Mouse (Mus musculus) myocyte (in vitro differentiated cells): Measurements from ENCODE around the gene Tex44. TPM values are rescaled to one million over a fixed set of nuclear protein-coding genes. Genes with fewer than 3 reads are reported as not detected.

Experiments
- H3K27me3 ChIP-seq: one replicate; pipeline ENCODE4 v1.6.1; 2011; ENCODE audit not compliant: control insufficient read depth, insufficient read depth, insufficient read length
- H3K36me3 ChIP-seq: one replicate; pipeline ENCODE4 v1.6.1; 2011; ENCODE audit not compliant: control insufficient read depth, insufficient read depth
- H3K4me2 ChIP-seq: one replicate; pipeline ENCODE4 v1.6.1; 2011; ENCODE audit warnings: low read depth, control low read depth
- H3K4me3 ChIP-seq: one replicate; pipeline ENCODE4 v1.5.1; 2011; ENCODE audit warnings: mild to moderate bottlenecking, control low read depth, moderate library complexity
- H3K79me2 ChIP-seq: one replicate; pipeline ENCODE4 v1.6.1; 2011; ENCODE audit not compliant: control insufficient read depth, insufficient read depth
- H3ac ChIP-seq: one replicate; pipeline ENCODE4 v1.6.1; 2011; ENCODE audit not compliant: control insufficient read depth, insufficient read length
- CEBPB ChIP-seq: IDR thresholded peaks from 2 replicates; pipeline ENCODE4 v1.6.1; 2011; ENCODE audit warnings: mild to moderate bottlenecking, moderate library complexity; ENCODE audit not compliant: poor library complexity, insufficient read depth, severe bottlenecking
- E2F4 ChIP-seq: IDR thresholded peaks from one replicate; pipeline ENCODE4 v1.6.1; 2011; ENCODE audit warnings: mild to moderate bottlenecking, control low read depth, moderate library complexity; ENCODE audit not compliant: insufficient read depth
- MAX ChIP-seq: IDR thresholded peaks from one replicate; pipeline ENCODE4 v1.6.1; 2011; ENCODE audit warnings: low read depth, mild to moderate bottlenecking, control low read depth
- MYOD1 ChIP-seq, 3 experiments: IDR thresholded peaks; one replicate each; pipeline ENCODE4 v1.6.1; 2011; ENCODE audit warnings: control low read depth in 2 of 3, low read depth in 2 of 3, mild to moderate bottlenecking in 2 of 3, moderate library complexity in 1 of 3; ENCODE audit not compliant: insufficient read length in 2 of 3, control insufficient read depth in 1 of 3
- MYOG ChIP-seq, 3 experiments: IDR thresholded peaks; one replicate each; pipeline ENCODE4 v1.6.1; 2011; ENCODE audit warnings: control low read depth in 2 of 3, low read depth in 2 of 3, mild to moderate bottlenecking in 2 of 3; ENCODE audit not compliant: insufficient read length in 2 of 3, control insufficient read depth in 1 of 3, insufficient read depth in 1 of 3
- POLR2A ChIP-seq: IDR thresholded peaks from one replicate; pipeline ENCODE4 v1.6.1; 2011; ENCODE audit warnings: low read depth, mild to moderate bottlenecking, control low read depth, moderate library complexity; ENCODE audit not compliant: insufficient read length
- POLR2AphosphoS2 ChIP-seq: IDR thresholded peaks from one replicate; pipeline ENCODE4 v1.6.1; 2011; ENCODE audit warnings: low read depth, control low read depth; ENCODE audit not compliant: insufficient read length
- REST ChIP-seq: IDR thresholded peaks from one replicate; pipeline ENCODE4 v1.6.1; 2011; ENCODE audit warnings: mild to moderate bottlenecking, control low read depth, moderate library complexity; ENCODE audit not compliant: insufficient read depth, insufficient read length
- SRF ChIP-seq: IDR thresholded peaks from one replicate; pipeline ENCODE4 v1.6.1; 2011; ENCODE audit warnings: low read depth; ENCODE audit not compliant: control insufficient read depth, insufficient read length
- TCF12 ChIP-seq: IDR thresholded peaks from one replicate; pipeline ENCODE4 v1.6.1; 2011; ENCODE audit warnings: mild to moderate bottlenecking, control low read depth; ENCODE audit not compliant: poor library complexity, insufficient read depth, severe bottlenecking
- TCF3 ChIP-seq: IDR thresholded peaks from one replicate; pipeline ENCODE4 v1.6.1; 2011; ENCODE audit warnings: low read depth, control low read depth; ENCODE audit not compliant: insufficient read length
- USF1 ChIP-seq: IDR thresholded peaks from one replicate; pipeline ENCODE4 v1.6.1; 2011; ENCODE audit warnings: low read depth, mild to moderate bottlenecking, control low read depth, moderate library complexity
- polyA plus RNA-seq: library from polyadenylated mRNA; unstranded; fragments of >200 nt; fragmentation: generic; extraction: Trizol; gene quantifications from one replicate; pipeline ENCODE4 v1.2.1, GENCODE M21; 2012; ENCODE audit warnings: missing spikeins

Tex44 gene
- polyA plus RNA-seq, 1 experiment, result not detected

DNA sequence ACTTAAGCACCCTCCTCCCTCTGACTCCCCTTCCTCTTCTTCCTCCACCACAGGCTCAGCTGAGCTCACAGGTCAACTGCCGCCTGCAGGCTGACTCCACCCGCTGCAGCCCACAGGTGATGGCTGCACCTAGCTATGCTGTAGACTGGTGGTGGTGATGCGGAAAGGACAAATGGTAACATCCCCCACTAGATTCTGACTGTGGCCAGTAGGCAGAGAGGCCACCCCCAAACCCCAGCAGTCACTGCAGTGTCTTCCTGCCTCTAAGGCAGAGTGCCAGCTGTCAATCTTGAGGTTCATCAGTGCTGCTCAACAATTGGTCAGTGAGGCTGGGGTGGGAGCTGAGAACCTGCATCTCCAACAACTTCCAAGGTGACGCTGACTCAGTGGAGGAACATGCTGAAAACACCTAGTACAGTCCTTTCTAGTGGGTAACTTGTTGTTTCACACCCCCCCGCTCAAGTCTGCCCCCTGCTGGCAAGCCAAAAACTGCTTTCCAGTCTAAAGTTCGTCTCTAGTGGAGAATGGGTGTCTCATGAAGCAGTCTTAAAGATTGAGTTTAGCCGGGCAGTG, 10.4 kb upstream of the Tex44 start:
- H3K36me3 ChIP-seq, result no peaks in the 10 kb centered on the region
- no peak overlapping the region for H3ac ChIP-seq
- no peaks in the 10 kb centered on the region for H3K27me3 ChIP-seq
- H3K4me3 ChIP-seq, result no peak overlapping the region
- H3K4me2 ChIP-seq, result no peak overlapping the region
- no peaks in the 10 kb centered on the region for H3K79me2 ChIP-seq
- TF ChIP-seq POLR2A, result no peak

DNA sequence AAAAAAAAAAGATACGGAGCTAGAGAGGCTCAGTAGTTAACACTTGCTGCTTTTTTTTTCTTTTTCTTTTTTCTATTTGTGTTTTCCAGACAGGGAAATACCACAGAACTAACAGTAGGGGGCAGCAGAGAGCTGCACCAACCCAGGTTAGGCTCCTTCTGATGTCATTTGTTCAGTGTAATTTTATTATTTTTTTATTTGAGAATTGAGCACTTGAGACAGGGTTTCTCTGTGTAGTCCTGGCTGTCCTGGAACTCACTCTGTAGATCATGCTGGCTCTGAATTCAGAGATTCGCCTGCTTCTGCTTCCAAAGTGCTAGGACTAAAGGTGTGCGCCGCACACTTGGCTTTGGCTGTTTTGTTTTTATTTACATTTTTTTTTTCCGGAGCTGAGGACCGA, 9.8 kb upstream of the Tex44 start:
- H3K36me3 ChIP-seq, result no peaks in the 10 kb centered on the region
- H3ac ChIP-seq, result no peak overlapping the region
- H3K4me2 ChIP-seq, result no peak overlapping the region
- no peak overlapping the region for H3K4me3 ChIP-seq
- TF ChIP-seq POLR2AphosphoS2, result no peak
- TF ChIP-seq SRF, result no peak
- TF ChIP-seq REST, result no peak
- no peak for TF ChIP-seq E2F4
- TF ChIP-seq TCF3, result no peak
- no peak for TF ChIP-seq TCF12
- TF ChIP-seq MYOG (IDR thresholded peaks at IDR 0.05; ENCODE audit: control insufficient read depth in 1 of 3, insufficient read depth in 1 of 3, insufficient read length in 2 of 3, low read depth in 2 of 3), result no peak
- no peak for TF ChIP-seq MYOD1 (IDR thresholded peaks at IDR 0.05; ENCODE audit: control insufficient read depth in 1 of 3, insufficient read length in 2 of 3, low read depth in 2 of 3)
- no peak for TF ChIP-seq USF1
- no peak for TF ChIP-seq MAX
- no peaks in the 10 kb centered on the region for H3K27me3 ChIP-seq
- no peaks in the 10 kb centered on the region for H3K79me2 ChIP-seq

DNA sequence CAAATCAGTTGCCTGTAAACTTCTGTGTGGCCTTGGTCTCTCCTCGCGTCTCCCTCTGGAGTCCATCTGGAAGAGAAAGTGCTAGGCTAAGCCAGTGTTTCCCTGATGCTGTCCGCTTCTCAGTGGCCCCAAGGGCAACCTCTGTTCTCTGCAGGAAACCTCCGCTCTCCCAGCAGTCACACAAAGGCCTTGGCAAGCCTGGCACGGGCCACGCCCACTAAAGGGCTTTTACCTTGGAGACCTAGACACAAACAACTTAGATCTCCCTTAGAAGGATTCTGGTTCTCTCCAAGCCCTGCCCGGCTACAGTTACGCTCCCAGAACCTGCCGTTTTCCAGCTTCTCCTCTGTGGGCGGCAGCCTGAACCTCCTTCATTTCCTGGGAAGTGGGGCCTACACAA, 5.1 kb upstream of the Tex44 start:
- Histone ChIP-seq H3K79me2 (no peaks in the 10 kb centered on the region), H3K4me2 (no peak overlapping the region), H3K36me3 (no peaks in the 10 kb centered on the region), H3ac (no peak overlapping the region), H3K27me3 (peaks cover 4% of the 10 kb centered on the region), H3K4me3 (no peak overlapping the region)
- TF ChIP-seq MYOG (IDR thresholded peaks at IDR 0.05; ENCODE audit: control insufficient read depth in 1 of 3, insufficient read depth in 1 of 3, insufficient read length in 2 of 3, low read depth in 2 of 3) (no peak), CEBPB (no peak), POLR2A (no peak), POLR2AphosphoS2 (no peak), SRF (no peak), REST (no peak), TCF12 (no peak), MYOD1 (IDR thresholded peaks at IDR 0.05; ENCODE audit: control insufficient read depth in 1 of 3, insufficient read length in 2 of 3, low read depth in 2 of 3) (no peak), USF1 (no peak), E2F4 (no peak), TCF3 (no peak)

DNA sequence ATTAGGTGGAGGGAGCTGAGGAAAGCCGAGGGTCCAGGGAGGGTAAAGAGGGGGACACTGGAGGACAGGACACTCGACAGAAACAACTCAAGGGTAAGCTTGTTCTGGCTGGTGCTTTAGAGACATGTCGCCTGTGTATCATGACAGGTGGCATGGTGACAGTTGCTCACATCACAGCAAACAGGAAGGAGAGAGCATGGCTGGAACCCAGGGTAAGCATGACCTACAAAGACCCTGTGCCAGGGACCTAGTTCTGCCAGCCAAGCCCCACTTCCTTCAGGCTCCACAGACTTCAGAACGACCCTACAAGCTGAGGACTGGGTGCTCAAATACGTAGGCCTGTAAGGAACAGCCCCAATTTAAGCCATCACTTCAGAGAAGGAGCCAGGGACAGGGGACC, 2.2 kb upstream of the Tex44 start:
- Histone ChIP-seq H3K4me3 (no peak overlapping the region), H3K4me2 (no peak overlapping the region), H3K27me3 (peaks cover 4% of the 10 kb centered on the region), H3K36me3 (no peaks in the 10 kb centered on the region), H3K79me2 (no peaks in the 10 kb centered on the region), H3ac (no peak overlapping the region)
- TF ChIP-seq SRF (no peak), REST (no peak), POLR2A (no peak), TCF3 (no peak), CEBPB (no peak), MYOG (IDR thresholded peaks at IDR 0.05; ENCODE audit: control insufficient read depth in 1 of 3, insufficient read depth in 1 of 3, insufficient read length in 2 of 3, low read depth in 2 of 3) (no peak), MYOD1 (IDR thresholded peaks at IDR 0.05; ENCODE audit: control insufficient read depth in 1 of 3, insufficient read length in 2 of 3, low read depth in 2 of 3) (no peak), POLR2AphosphoS2 (no peak), USF1 (no peak), E2F4 (no peak), MAX (no peak)

DNA sequence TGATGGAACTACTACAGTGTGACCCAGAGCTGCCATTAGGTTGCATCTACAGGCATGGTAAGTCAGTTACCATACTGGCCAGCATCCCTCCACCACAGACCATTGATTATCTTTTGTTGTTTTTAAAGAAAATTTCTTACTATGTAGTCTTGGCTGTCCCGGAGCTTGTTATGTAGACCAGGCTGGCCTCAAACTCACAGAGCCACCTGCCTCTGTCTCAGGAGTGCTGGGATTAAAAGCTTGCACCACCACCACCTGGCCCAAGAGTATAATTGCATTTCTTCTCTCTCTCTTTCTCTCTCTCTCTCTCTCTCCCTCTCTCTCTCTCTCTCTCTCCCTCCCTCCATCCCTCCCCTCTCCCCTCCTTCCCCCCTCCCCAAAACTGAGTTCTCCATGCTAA, 1.8 kb upstream of the Tex44 start:
- H3K4me3 ChIP-seq, result no peak overlapping the region
- peaks cover 4% of the 10 kb centered on the region for H3K27me3 ChIP-seq
- H3K79me2 ChIP-seq, result no peaks in the 10 kb centered on the region
- no peak overlapping the region for H3ac ChIP-seq
- H3K36me3 ChIP-seq, result no peaks in the 10 kb centered on the region
- no peak overlapping the region for H3K4me2 ChIP-seq
- TF ChIP-seq SRF (no peak), REST (no peak), E2F4 (no peak), POLR2AphosphoS2 (no peak), CEBPB (no peak), TCF3 (no peak), MAX (no peak), POLR2A (no peak), USF1 (no peak)
